Comparison of ENCODE assay signal across 8 mouse cellular contexts in the genomic region with DNA sequence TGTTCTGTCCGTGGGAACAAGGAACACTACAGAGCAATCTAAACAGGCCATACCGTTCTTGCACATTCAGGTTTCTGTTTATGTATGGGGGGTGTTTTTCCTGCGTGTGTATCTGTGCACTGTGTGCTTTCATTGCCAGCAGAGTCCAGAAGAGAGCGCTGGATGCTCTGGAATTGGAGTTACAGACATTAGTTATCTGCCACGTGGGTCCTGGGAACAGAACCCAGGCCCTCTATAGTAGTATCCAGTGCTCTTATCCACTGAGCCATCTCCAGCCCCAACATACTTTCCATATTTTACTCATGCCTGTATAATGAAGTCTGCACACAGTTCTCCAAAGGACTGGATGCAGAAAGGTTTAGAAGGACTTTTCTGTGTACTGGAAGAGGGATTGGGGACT. TPM values are rescaled to one million over a fixed set of nuclear protein-coding genes. Genes with fewer than 3 reads are reported as not detected.
A peak's percentile ranks its signal among the peaks of the same experiment; 100 is the strongest.
DNase-seq lines count a peak whose midpoint lies in the region; ATAC-seq and TF ChIP-seq lines count a peak whose summit lies in the region.

No protein-coding gene starts in this region.

- no peaks in the 10 kb centered on the region for H3K27me3 ChIP-seq in kidney, embryonic 14.5 days (ENCODE audit: control insufficient read depth, insufficient read depth, low read length)
- 0 out of 2 replicates have a peak, but pooled peaks cover 2% of the 10 kb centered on the region for H3K27me3 ChIP-seq in hindbrain, embryonic 13.5 days
- H3K27me3 ChIP-seq in midbrain, embryonic 12.5 days: no peaks in the 10 kb centered on the region

- no peak overlapping the region for H3K27ac ChIP-seq in kidney, embryonic 14.5 days (ENCODE audit: low read depth, low read length)
- no peak overlapping the region for H3K27ac ChIP-seq in bone marrow macrophage, adult 2 months (ENCODE audit: insufficient read depth, low read depth, low read length)
- peak overlapping the region; percentile 84 for H3K27ac ChIP-seq in hindbrain, embryonic 13.5 days
- peak overlapping the region; percentile 66; the same call in 1 of the 2 replicates for H3K27ac ChIP-seq in midbrain, embryonic 12.5 days (replicated peaks)

- peaks cover 4% of the 10 kb centered on the region; the same call in 1 of the 2 replicates for H3K9me3 ChIP-seq in kidney, embryonic 14.5 days (ENCODE audit: control insufficient read depth, low read length)
- 0 out of 2 replicates have a peak, but pooled peaks cover 2% of the 10 kb centered on the region for H3K9me3 ChIP-seq in hindbrain, embryonic 13.5 days
- H3K9me3 ChIP-seq in midbrain, embryonic 12.5 days: no peaks in the 10 kb centered on the region

- H3K4me3 ChIP-seq in kidney, embryonic 14.5 days (ENCODE audit: low read length): peak overlapping the region; percentile 85
- peak overlapping the region; percentile 73 for H3K4me3 ChIP-seq in bone marrow macrophage, adult 2 months (ENCODE audit: insufficient read depth, low read length)
- peak overlapping the region; percentile 86 for H3K4me3 ChIP-seq in hindbrain, embryonic 13.5 days
- peak overlapping the region; percentile 87 for H3K4me3 ChIP-seq in midbrain, embryonic 12.5 days

- H3K4me1 ChIP-seq in kidney, embryonic 14.5 days (ENCODE audit: control insufficient read depth, insufficient read depth, low read length): peaks cover 11% of the 10 kb centered on the region; the same call in 1 of the 2 replicates
- H3K4me1 ChIP-seq in bone marrow macrophage, adult 2 months (ENCODE audit: control insufficient read depth, insufficient read depth, low read length): peaks cover 44% of the 10 kb centered on the region
- H3K4me1 ChIP-seq in hindbrain, embryonic 13.5 days (replicated peaks): peaks cover 30% of the 10 kb centered on the region
- H3K4me1 ChIP-seq in midbrain, embryonic 12.5 days: peaks cover 13% of the 10 kb centered on the region

- no peak for TF ChIP-seq CTCF in bone marrow macrophage, adult 2 months (IDR thresholded peaks at IDR 0.05; ENCODE audit: low read depth, low read length)

- no peak for TF ChIP-seq POLR2A in bone marrow macrophage, adult 2 months (IDR thresholded peaks at IDR 0.05; ENCODE audit: borderline replicate concordance, low read depth, low read length)

- WGBS in kidney, embryonic 14.5 days: under 1% methylated on average over 5 of the region's 5 CpGs
- WGBS in hindbrain, embryonic 13.5 days: 0% methylated on average over 5 of the region's 5 CpGs
- 0% methylated on average over 5 of the region's 5 CpGs for WGBS in midbrain, embryonic 12.5 days

- no peaks in the 10 kb centered on the region for H3K36me3 ChIP-seq in kidney, embryonic 14.5 days (ENCODE audit: control insufficient read depth, insufficient read depth, low read length)
- no peaks in the 10 kb centered on the region for H3K36me3 ChIP-seq in hindbrain, embryonic 13.5 days
- no peaks in the 10 kb centered on the region for H3K36me3 ChIP-seq in midbrain, embryonic 12.5 days

- peak overlapping the region; percentile 58 for H3K4me2 ChIP-seq in kidney, embryonic 14.5 days (replicated peaks; ENCODE audit: low read depth, low read length)
- peak overlapping the region; percentile 80 for H3K4me2 ChIP-seq in hindbrain, embryonic 13.5 days
- peak overlapping the region; percentile 74 for H3K4me2 ChIP-seq in midbrain, embryonic 12.5 days (replicated peaks)

- H3K9ac ChIP-seq in kidney, embryonic 14.5 days (ENCODE audit: low read depth, low read length): peak overlapping the region; percentile 73
- peak overlapping the region; percentile 91 for H3K9ac ChIP-seq in hindbrain, embryonic 13.5 days
- peak overlapping the region; percentile 80 for H3K9ac ChIP-seq in midbrain, embryonic 12.5 days (replicated peaks)

- DNase-seq in kidney, adult 9 months: no peak
- no peak for DNase-seq in cerebellum, postnatal 4 days (ENCODE audit: low spot score in 2 of 2)
- DNase-seq in spleen, adult 12 weeks (ENCODE audit: low spot score): no peak

- ATAC-seq in kidney, embryonic 14.5 days (ENCODE audit: low FRiP score, low TSS enrichment): peak; percentile 4; the same call in 1 of the 2 replicates
- no peak; the same call in 1 of the 2 replicates for ATAC-seq in hindbrain, embryonic 13.5 days (ENCODE audit: low FRiP score)
- no peak; the same call in 1 of the 2 replicates for ATAC-seq in midbrain, embryonic 12.5 days (ENCODE audit: low FRiP score, low read depth)
- no peak for ATAC-seq in granulocyte monocyte progenitor cell, adult 5-6 weeks (replicated peaks; ENCODE audit: poor library complexity, severe bottlenecking)

RNA-seq across cellular contexts. Expression of a gene that starts 0.6 kb away (rescaled TPM):
- polyA plus RNA-seq in kidney, embryonic 14.5 days (2014; fragmentation: Nextera tagmentation; extraction: Ambion mirVana): 68.5 and 75.6 TPM in 2 replicates
- polyA plus RNA-seq in bone marrow macrophage, adult 2 months (2012; ENCODE audit: insufficient read depth, insufficient read length, missing spikeins): 11.0 and 12.8 TPM in 2 replicates
- 169 and 172 TPM in 2 replicates for polyA plus RNA-seq in hindbrain, embryonic 13.5 days (2015; fragmentation: Nextera tagmentation; extraction: Ambion mirVana)
- 116 and 124 TPM in 2 replicates for polyA plus RNA-seq in midbrain, embryonic 12.5 days (2016; fragmentation: Nextera tagmentation; extraction: Ambion mirVana)
- total RNA-seq in granulocyte monocyte progenitor cell, adult 5-6 weeks (2014; fragmentation: Nextera tagmentation): 8.8 and 14.0 TPM in 2 replicates
- 14.1 and 17.4 TPM in 2 replicates for total RNA-seq in granulocyte monocyte progenitor cell, adult 5-6 weeks (2017)

RNA-seq across cellular contexts. Expression of a gene that starts 18.3 kb away (rescaled TPM):
- polyA plus RNA-seq in kidney, embryonic 14.5 days (2014; fragmentation: Nextera tagmentation; extraction: Ambion mirVana): 746 and 807 TPM in 2 replicates
- polyA plus RNA-seq in bone marrow macrophage, adult 2 months (2012; ENCODE audit: insufficient read depth, insufficient read length, missing spikeins): 59.3 and 68.7 TPM in 2 replicates
- 433 and 477 TPM in 2 replicates for polyA plus RNA-seq in hindbrain, embryonic 13.5 days (2015; fragmentation: Nextera tagmentation; extraction: Ambion mirVana)
- 718 and 726 TPM in 2 replicates for polyA plus RNA-seq in midbrain, embryonic 12.5 days (2016; fragmentation: Nextera tagmentation; extraction: Ambion mirVana)
- total RNA-seq in granulocyte monocyte progenitor cell, adult 5-6 weeks (2014; fragmentation: Nextera tagmentation): 112 and 114 TPM in 2 replicates
- total RNA-seq in granulocyte monocyte progenitor cell, adult 5-6 weeks (2017): 92.2 and 128 TPM in 2 replicates

RNA-seq across cellular contexts. Expression of a gene that starts 46.3 kb away (rescaled TPM):
- polyA plus RNA-seq in kidney, embryonic 14.5 days (2014; fragmentation: Nextera tagmentation; extraction: Ambion mirVana): 1.5 TPM in 2 replicates
- 0.39 TPM in 1 of 2 replicates, not detected in the other for polyA plus RNA-seq in bone marrow macrophage, adult 2 months (2012; ENCODE audit: insufficient read depth, insufficient read length, missing spikeins)
- 1.6 and 2.1 TPM in 2 replicates for polyA plus RNA-seq in hindbrain, embryonic 13.5 days (2015; fragmentation: Nextera tagmentation; extraction: Ambion mirVana)
- polyA plus RNA-seq in midbrain, embryonic 12.5 days (2016; fragmentation: Nextera tagmentation; extraction: Ambion mirVana): 1.2 and 1.6 TPM in 2 replicates
- not detected in 2 replicates for total RNA-seq in granulocyte monocyte progenitor cell, adult 5-6 weeks (2014; fragmentation: Nextera tagmentation)
- not detected in 2 replicates for total RNA-seq in granulocyte monocyte progenitor cell, adult 5-6 weeks (2017)

RNA-seq across cellular contexts. Expression of a gene that starts 54.4 kb away (rescaled TPM):
- polyA plus RNA-seq in kidney, embryonic 14.5 days (2014; fragmentation: Nextera tagmentation; extraction: Ambion mirVana): 2.9 and 3.4 TPM in 2 replicates
- not detected in 2 replicates for polyA plus RNA-seq in bone marrow macrophage, adult 2 months (2012; ENCODE audit: insufficient read depth, insufficient read length, missing spikeins)
- 1.6 and 2.9 TPM in 2 replicates for polyA plus RNA-seq in hindbrain, embryonic 13.5 days (2015; fragmentation: Nextera tagmentation; extraction: Ambion mirVana)
- 0.84 and 2.5 TPM in 2 replicates for polyA plus RNA-seq in midbrain, embryonic 12.5 days (2016; fragmentation: Nextera tagmentation; extraction: Ambion mirVana)
- total RNA-seq in granulocyte monocyte progenitor cell, adult 5-6 weeks (2014; fragmentation: Nextera tagmentation): not detected in 2 replicates
- not detected in 2 replicates for total RNA-seq in granulocyte monocyte progenitor cell, adult 5-6 weeks (2017)

Comparison
In these comparisons a context has a peak if more than half of its experiments do, and no peak if none do; other contexts are left out.
1. H3K27ac ChIP-seq: peak in hindbrain, embryonic 13.5 days (single experiment) and midbrain, embryonic 12.5 days (single experiment); none in kidney, embryonic 14.5 days (single experiment) and bone marrow macrophage, adult 2 months (single experiment).
2. Peak in every context shown above with its lines, with median percentiles within 50 percentile points of each other: H3K4me2 ChIP-seq, H3K4me3 ChIP-seq and H3K9ac ChIP-seq.